Mouse (Mus musculus): ENCODE results near the gene Dnm2.
"Not testable (repeated sequence)": the region's sequence is repeated elsewhere in the genome, so short reads cannot be mapped to it uniquely, and the experiment has no call there.

Dnm2 gene

GRCm38 (mm10) chr9:21456246-21456929 is 31.7 kb downstream of the Dnm2 start:
- no peaks in the 10 kb centered on the region for H3K27me3 ChIP-seq (ENCODE audit: control insufficient read depth, insufficient read depth, low read length, poor library complexity, severe bottlenecking)
- no peak for DNase-seq (ENCODE audit: low read depth, low spot score)
- H3K36me3 ChIP-seq (ENCODE audit: control insufficient read depth, insufficient read depth, low read length, poor library complexity, severe bottlenecking), result peaks cover 3% of the 10 kb centered on the region; the same call in 1 of the 2 replicates

DNA sequence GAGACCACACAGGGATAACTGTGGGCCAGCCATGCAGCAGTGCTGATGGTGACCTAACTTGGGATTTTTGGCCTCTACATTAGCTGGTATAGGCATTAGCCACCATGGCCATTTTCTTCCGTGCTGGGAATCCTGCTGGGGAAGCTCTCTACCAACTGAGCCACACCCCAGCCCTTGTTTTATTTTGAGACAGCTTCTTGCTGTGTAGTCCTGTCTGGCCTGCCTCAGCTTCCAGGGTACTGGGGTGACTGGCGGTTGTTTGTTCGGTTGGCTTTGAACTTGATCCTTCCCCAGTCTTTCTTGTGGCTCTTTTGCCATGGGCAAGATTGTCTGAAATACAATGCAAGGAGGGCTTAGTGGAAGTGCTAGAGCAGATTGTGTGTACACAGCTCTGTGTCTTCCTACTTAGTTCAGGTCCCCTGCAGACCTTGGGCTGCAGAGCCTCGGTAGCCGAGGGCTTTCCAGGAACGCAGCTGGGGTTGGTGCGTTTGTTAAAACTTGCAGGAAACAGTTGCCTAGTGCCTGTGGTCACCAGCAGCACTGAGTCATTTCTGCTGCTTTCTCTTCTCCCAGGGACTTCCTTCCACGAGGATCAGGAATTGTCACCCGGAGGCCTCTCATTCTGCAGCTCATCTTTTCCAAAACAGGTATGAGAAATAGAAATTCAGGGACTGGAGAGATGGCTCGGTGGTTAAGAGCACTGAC is 32.4 kb downstream of the Dnm2 start:
- Histone ChIP-seq H3K27me3 (ENCODE audit: control insufficient read depth, insufficient read depth, low read length, poor library complexity, severe bottlenecking) (no peaks in the 10 kb centered on the region), H3K36me3 (ENCODE audit: control insufficient read depth, insufficient read depth, low read length, poor library complexity, severe bottlenecking) (peaks cover 3% of the 10 kb centered on the region; the same call in 1 of the 2 replicates)
- DNase-seq (ENCODE audit: low read depth, low spot score), result no peak

GRCm38 (mm10) chr9:21458821-21459220 is 34.1 kb downstream of the Dnm2 start:
- Histone ChIP-seq H3K36me3 (ENCODE audit: control insufficient read depth, insufficient read depth, low read length, poor library complexity, severe bottlenecking) (peaks cover 3% of the 10 kb centered on the region; the same call in 1 of the 2 replicates), H3K27me3 (ENCODE audit: control insufficient read depth, insufficient read depth, low read length, poor library complexity, severe bottlenecking) (no peaks in the 10 kb centered on the region)
- no peak for DNase-seq (ENCODE audit: low read depth, low spot score)

- no peaks in the 10 kb centered on the region for H3K27me3 ChIP-seq (ENCODE audit: control insufficient read depth, insufficient read depth, low read length, poor library complexity, severe bottlenecking)
- no peak for DNase-seq (ENCODE audit: low read depth, low spot score)
- peaks cover 6% of the 10 kb centered on the region; the same call in 1 of the 2 replicates for H3K36me3 ChIP-seq (ENCODE audit: control insufficient read depth, insufficient read depth, low read length, poor library complexity, severe bottlenecking)
Measured at GRCm38 (mm10) chr9:21460400-21460940, 35.8 kb downstream of the Dnm2 start.

DNA sequence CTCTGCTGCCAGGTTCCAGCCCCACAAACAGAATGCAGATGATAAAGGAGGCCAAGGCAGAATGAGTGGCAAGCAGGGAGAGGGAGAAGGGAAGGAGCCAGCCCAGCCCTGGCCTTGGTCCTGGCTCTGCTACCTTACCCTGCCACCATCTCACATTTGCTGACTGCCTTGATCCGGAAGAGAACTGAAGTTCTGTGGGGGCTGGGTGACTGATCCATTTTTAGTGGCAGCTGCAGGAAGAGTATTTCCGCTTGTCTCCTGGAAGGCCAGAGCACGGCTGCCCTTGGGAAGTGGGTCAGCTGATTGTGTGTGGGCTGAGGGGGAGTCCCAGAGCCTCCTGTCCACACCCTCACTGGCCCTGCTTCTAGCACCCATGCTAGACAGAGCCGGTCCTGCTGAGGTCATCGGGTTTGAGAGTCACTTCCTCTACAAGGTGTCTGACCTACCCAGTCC is 38.5 kb downstream of the Dnm2 start:
- Histone ChIP-seq H3K36me3 (ENCODE audit: control insufficient read depth, insufficient read depth, low read length, poor library complexity, severe bottlenecking) (peaks cover 17% of the 10 kb centered on the region), H3K27me3 (ENCODE audit: control insufficient read depth, insufficient read depth, low read length, poor library complexity, severe bottlenecking) (no peaks in the 10 kb centered on the region)
- peak; percentile 46 for DNase-seq (ENCODE audit: low read depth, low spot score)

DNA sequence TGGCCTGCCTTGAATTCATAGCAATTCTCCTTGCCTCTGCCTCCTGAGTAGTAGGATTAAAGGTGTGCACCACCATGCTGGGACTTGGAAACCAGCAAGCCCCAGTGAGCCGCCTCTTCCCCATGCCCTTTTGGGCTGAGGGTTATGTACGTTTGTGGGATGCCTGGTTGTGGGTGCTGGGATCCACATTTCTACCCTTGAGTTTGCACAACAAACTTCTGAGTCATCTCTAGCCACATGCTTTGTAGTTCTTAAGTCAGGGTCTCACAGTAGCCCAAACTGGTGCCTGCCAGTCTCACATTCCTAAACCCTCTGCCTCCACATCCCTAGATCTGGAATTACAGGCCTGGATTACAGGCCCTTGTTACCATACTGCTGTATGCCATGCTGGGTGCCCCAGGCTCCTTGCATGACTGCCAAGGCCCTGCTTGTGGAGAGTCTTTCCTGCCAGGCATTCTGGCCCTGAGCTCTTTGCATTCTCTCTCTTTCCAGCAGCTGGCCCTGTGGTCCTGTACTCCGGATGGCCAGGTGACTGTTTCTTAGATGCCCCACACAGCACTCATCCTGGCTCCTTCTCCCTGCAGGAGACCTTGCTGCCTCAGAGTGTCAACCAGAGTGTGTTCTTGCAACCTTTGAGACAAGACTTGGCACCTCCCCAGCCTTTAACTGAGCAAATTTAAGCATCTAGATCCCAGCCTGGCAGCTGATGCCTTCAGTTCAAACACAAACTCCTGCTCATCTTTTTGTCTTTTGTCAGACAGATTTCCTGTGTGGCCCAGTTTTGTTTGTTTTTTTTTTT is 39.3 kb downstream of the Dnm2 start:
- no peaks in the 10 kb centered on the region for H3K27me3 ChIP-seq (ENCODE audit: control insufficient read depth, insufficient read depth, low read length, poor library complexity, severe bottlenecking)
- DNase-seq (ENCODE audit: low read depth, low spot score), result no peak
- peaks cover 17% of the 10 kb centered on the region for H3K36me3 ChIP-seq (ENCODE audit: control insufficient read depth, insufficient read depth, low read length, poor library complexity, severe bottlenecking)

DNA sequence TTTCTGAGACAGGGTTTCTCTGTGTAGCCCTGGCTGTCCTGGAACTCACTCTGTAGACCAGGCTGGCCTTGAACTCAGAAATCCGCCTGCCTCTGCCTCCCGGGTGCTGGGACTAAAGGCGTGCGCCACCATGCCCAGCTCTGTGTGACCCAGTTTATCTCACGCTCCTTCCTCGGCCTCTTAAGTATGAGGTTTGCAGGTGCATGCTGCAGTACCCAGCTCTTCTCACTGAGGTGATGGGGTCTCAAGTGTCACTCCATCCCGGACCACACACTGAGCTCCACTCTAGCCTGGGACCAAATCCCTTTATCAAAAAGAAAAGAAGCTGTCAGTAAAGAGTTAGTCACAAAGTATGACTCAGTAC is 39.8 kb downstream of the Dnm2 start:
- DNase-seq (ENCODE audit: low read depth, low spot score); H3K27me3 ChIP-seq (ENCODE audit: control insufficient read depth, insufficient read depth, low read length, poor library complexity, severe bottlenecking): not testable (repeated sequence)

GRCm38 (mm10) chr9:21469032-21470024 is 44.6 kb downstream of the Dnm2 start:
- H3K27me3 ChIP-seq (ENCODE audit: control insufficient read depth, insufficient read depth, low read length, poor library complexity, severe bottlenecking), result no peaks in the 10 kb centered on the region
- peak; percentile 78 for DNase-seq (ENCODE audit: low read depth, low spot score)
- H3K36me3 ChIP-seq (ENCODE audit: control insufficient read depth, insufficient read depth, low read length, poor library complexity, severe bottlenecking), result peaks cover 32% of the 10 kb centered on the region

More for the DNA sequence above, 39.8 kb downstream of the Dnm2 start:
- H3K36me3 ChIP-seq (ENCODE audit: control insufficient read depth, insufficient read depth, low read length, poor library complexity, severe bottlenecking), result peaks cover 19% of the 10 kb centered on the region

- DNase-seq (ENCODE audit: low read depth, low spot score), result no peak
- no peaks in the 10 kb centered on the region for H3K27me3 ChIP-seq (ENCODE audit: control insufficient read depth, insufficient read depth, low read length, poor library complexity, severe bottlenecking)
- H3K36me3 ChIP-seq (ENCODE audit: control insufficient read depth, insufficient read depth, low read length, poor library complexity, severe bottlenecking), result peaks cover 33% of the 10 kb centered on the region
Measured at GRCm38 (mm10) chr9:21472913-21473312, 48.2 kb downstream of the Dnm2 start.

GRCm38 (mm10) chr9:21477707-21478106 is 53.0 kb downstream of the Dnm2 start:
- H3K27me3 ChIP-seq (ENCODE audit: control insufficient read depth, insufficient read depth, low read length, poor library complexity, severe bottlenecking), result no peaks in the 10 kb centered on the region
- DNase-seq (ENCODE audit: low read depth, low spot score), result peak; percentile 23
- peaks cover 27% of the 10 kb centered on the region for H3K36me3 ChIP-seq (ENCODE audit: control insufficient read depth, insufficient read depth, low read length, poor library complexity, severe bottlenecking)

GRCm38 (mm10) chr9:21484065-21484464 is 59.4 kb downstream of the Dnm2 start:
- no peak for DNase-seq (ENCODE audit: low read depth, low spot score)
- peaks cover 4% of the 10 kb centered on the region for H3K36me3 ChIP-seq (ENCODE audit: control insufficient read depth, insufficient read depth, low read length, poor library complexity, severe bottlenecking)
- H3K27me3 ChIP-seq (ENCODE audit: control insufficient read depth, insufficient read depth, low read length, poor library complexity, severe bottlenecking), result no peaks in the 10 kb centered on the region

DNA sequence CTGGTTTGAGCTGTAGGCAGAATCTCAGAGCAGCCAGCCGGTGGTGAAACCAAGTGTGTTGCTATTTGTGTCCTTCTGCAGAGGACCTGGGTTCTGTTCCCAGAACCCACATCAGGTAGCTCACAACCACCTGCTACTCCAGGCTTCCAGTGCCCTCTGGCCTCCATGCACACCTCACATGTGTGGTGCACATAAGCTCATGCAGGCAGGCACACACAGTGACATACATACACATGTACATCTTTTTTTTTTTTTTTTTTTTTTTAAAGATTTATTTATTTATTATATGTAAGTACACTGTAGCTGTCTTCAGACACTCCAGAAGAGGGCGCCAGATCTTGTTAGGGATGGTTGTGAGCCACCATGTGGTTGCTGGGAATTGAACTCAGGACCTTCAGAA is 63.5 kb downstream of the Dnm2 start:
- H3K27me3 ChIP-seq (ENCODE audit: control insufficient read depth, insufficient read depth, low read length, poor library complexity, severe bottlenecking); DNase-seq (ENCODE audit: low read depth, low spot score): not testable (repeated sequence)

DNA sequence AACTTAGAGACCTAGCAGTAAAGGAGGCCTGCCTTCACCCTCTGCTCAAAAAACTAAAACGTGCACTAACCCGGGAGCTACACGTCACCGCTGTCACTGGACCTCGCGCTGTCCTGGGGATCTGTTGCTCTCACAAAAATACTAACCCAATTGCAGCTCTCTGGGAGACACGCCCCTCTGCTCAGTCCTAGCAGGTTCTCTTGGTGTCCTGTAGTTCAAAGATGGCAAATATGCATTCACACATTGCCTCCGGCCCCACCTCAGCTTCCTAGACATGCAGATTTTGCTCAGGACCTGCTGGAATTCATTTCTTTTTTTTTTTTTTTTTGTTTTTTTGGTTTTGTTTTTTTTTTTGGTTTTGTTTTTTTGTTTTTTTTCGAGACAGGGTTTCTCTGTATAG is 66.0 kb downstream of the Dnm2 start:
- peaks cover 5% of the 10 kb centered on the region for H3K36me3 ChIP-seq (ENCODE audit: control insufficient read depth, insufficient read depth, low read length, poor library complexity, severe bottlenecking)
- H3K27me3 ChIP-seq (ENCODE audit: control insufficient read depth, insufficient read depth, low read length, poor library complexity, severe bottlenecking), result no peaks in the 10 kb centered on the region
- DNase-seq (ENCODE audit: low read depth, low spot score), result no peak

More for the DNA sequence above, 63.5 kb downstream of the Dnm2 start:
- H3K36me3 ChIP-seq (ENCODE audit: control insufficient read depth, insufficient read depth, low read length, poor library complexity, severe bottlenecking), result not testable (repeated sequence)

- Histone ChIP-seq H3K36me3 (ENCODE audit: control insufficient read depth, insufficient read depth, low read length, poor library complexity, severe bottlenecking) (peaks cover 6% of the 10 kb centered on the region), H3K27me3 (ENCODE audit: control insufficient read depth, insufficient read depth, low read length, poor library complexity, severe bottlenecking) (no peaks in the 10 kb centered on the region)
- no peak for DNase-seq (ENCODE audit: low read depth, low spot score)
Measured at GRCm38 (mm10) chr9:21493907-21494306, 69.2 kb downstream of the Dnm2 start.

All from splenic B cell, adult 2 months (primary cell).